Mouse (Mus musculus) left cerebral cortex, postnatal 10 days (tissue): ENCODE measurements around the gene Cpne5. TPM values are rescaled to one million over a fixed set of nuclear protein-coding genes. Genes with fewer than 3 reads are reported as not detected.

ENCODE experiments used
- DNase-seq, 2 experiments: peaks; one replicate each; pipeline ENCODE4 v3.0.0; 2021 to 2022; ENCODE audit warnings: low spot score in 2 of 2, mixed read lengths in 1 of 2; ENCODE audit errors: extremely low spot score in 1 of 2
- intact Hi-C: fragments of 180-260 bp; cut with DNase I; formaldehyde crosslinking; loops from one replicate; pipeline ENCODE4 v1.15.1; 2025
- total RNA-seq, 2 experiments: library from RNA; stranded (reverse); gene quantifications; 2 replicates each; pipeline ENCODE4 v1.2.3; 2021

Gene Cpne5
- total RNA-seq, 2 experiments from 2014 or later = 88.1 to 89.7 TPM

DNA sequence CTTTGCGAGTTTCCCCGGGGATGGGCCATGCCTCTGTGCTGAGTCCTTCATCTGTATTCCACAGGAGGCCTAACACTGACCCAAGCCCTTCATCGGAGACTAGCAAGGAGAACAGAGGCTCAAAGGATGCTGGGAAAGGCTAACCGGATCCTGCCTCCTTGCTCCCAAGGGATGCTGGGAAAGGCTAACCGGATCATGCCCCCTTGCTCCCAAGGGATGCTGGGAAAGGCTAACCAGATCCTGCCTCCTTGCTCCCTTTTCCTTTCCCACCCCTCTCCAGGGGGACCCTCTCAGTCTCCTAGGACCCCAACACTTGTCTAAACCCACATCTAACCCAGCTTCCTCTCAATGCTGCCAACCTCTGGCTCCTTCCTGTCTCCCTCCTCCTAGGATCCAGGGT is 78.6 kb downstream of the Cpne5 start:
- DNase-seq = no peak
- intact Hi-C loops = no loop called here

DNA sequence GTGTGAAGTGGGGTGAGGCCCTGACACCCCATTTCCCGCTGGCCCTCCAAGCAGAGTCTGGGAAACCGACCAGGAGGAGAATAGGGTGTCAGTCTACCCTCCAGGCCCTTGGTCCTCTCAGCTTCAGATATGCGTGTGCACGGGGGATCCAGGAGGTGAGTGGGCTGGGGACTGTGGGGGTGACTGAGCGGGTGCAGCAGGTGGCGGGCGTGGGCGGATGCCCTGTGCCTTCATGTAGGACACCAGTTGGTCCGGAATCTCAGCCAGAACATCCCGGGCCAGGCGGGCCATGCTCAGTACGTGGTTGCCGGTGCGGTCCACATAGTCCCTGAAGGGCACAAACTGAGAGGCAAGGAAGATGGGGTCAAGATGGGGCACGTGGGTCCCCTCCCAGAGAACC is 79.1 kb downstream of the Cpne5 start:
- no peak for DNase-seq
- intact Hi-C loops = no loop called here

DNA sequence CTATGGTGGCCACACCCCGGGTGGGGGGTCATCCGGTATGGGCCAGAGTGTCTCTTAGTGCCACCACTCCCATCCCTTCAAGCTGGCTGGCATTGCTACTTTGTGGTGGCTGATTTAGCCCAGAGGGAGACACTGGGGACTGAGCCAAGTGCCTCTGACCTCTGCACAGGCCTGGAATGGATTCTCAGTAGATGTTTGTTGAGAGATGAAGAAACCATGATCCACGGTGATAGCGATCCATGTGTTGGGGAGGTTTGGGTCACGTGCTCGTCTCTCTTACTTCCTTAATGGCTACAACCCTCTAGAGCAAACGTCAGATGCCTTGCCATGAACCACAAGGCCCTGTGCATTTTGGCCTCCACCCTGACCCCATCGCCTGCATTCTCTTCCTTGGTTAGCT is 81.1 kb downstream of the Cpne5 start:
- intact Hi-C loops = no loop called here
- no peak for DNase-seq

DNA sequence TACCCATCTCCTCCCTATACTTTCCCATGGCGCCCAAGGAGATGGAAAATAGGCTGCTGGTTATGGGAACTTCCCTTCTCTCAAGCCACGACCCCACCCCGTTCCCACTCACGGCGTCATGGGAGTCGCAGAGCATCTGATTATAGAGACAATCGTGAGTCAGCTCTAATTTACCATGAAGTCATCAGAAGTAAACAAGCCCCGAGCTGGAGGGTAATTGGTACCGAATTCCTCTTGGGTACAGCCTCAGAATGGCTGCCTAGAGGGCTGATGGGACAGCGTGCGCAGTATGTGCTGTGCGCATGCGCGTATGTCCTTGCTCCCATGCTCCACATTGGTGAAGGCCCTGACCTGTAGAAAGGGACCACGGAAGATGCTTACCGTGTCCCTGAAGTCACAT is 81.6 kb downstream of the Cpne5 start:
- no peak for DNase-seq
- intact Hi-C loops = no loop called here

DNA sequence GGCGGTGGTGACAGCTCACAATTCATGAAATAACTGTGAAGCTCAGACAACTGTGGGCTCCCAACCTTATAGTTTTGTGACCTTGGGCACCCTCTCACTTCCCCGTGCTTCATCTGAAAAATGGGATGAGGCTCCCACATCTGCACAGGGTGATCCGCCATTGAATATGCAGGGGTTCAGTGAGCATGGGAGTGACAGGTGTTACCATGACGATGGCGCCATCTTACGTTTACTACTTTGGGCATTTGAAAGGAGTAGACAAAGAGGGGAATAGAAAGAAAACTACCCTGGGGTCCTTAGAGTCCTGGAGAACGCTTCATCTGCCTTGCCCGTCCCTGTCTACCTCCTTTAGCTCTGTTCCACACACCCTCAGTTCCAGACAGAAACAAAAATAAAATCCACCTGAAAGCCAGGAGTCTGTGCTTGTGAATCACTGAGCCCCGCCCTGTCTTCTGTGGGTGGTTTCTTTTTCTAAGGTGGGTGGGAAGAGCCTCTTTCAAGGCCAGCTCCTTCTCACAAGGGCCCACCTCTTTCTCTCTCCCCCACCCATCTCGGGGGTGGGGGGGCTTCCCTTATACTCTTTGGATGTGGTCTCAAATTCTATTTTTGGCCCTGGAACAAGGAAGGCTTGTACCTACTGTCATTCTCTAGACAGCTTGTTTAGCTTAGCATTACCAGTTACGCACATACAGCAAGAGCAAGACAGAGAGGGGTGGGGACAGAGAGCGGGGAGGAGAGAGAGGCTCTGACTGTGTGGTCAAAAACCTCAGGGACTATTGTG is 82.4 kb downstream of the Cpne5 start:
- DNase-seq = no peak
- intact Hi-C loops = no loop called here

DNA sequence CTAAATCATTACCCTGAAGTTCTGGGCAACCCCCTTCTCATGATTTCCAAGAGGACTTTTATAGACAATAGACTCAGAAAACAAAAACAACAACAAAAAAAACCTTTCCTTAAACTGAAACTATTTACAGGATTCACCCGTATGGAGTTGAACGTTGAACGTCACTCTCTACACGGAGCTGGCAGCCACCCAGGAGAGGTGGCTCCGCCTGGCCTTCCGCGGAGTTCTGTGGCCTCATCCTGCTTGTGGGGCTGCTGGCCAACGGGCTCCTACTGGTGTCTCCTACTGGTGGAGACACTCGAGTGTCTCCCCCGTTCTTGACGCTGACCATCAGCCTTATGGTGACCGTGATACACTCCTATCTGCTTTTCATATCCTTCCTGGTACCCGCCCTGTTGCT is 83.7 kb downstream of the Cpne5 start:
- DNase-seq = no peak
- intact Hi-C loops = no loop called here

DNA sequence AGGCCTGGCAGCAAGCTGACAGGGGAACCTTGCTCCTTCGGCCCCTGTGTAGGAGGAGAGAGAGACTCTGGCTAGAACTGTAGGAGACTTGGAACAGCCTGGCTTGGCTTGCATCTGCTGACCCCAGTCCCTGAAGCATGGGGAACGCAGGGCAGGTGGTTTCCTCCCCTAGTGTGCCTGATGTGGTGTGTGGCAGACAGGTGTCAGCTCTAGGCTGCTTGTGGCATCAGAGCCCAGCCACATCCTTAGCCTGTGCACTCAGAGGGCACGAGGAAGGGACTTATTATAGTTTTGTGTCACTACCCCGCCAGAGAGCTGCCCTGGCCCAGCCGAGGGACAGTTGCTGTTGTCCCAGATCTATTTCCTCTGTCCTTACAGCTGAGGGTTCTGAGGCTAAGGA is 85.4 kb downstream of the Cpne5 start:
- intact Hi-C loops = no loop called here
- DNase-seq = no peak

DNA sequence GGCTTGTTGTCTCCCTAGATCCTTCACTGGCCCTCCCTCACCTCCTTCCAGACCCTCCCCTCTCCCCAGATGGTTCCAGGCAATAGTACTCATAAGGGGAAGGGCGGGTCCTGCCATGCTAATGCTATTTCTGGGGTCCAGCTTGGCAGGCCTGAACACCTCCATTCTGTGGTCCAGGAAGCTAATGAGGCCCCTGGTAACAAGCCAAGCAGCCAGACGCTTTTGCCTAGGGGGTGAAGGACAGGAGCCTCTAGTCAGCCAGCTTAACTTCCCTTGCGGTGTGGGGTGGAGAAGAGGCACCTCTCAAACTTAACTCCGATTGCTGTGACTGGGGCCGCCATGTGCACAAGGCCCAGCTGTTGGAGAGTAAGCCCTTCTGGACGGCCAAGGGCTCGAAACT is 88.2 kb downstream of the Cpne5 start:
- intact Hi-C loops = no loop called here
- no peak for DNase-seq

DNA sequence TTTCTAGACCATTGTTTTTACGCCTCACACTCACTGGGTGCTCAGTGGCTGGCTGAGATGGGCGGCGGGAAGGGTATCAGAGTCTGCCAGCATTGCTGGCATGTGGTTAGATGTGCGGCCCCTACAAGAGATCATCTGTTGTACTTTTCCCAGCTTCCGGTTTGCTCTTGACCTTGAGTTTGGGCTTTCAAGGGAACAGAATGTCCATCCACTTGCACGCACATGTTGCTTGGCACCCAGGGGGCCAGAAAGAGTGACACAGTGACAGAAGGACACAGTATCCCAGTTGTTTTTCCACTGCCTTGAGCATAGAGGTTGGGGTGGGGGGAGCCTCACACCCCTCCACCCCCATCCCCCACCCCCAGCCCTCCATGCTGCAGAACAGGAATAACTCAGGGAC is 90.2 kb downstream of the Cpne5 start:
- no peak for DNase-seq
- intact Hi-C loops = no loop called here

DNA sequence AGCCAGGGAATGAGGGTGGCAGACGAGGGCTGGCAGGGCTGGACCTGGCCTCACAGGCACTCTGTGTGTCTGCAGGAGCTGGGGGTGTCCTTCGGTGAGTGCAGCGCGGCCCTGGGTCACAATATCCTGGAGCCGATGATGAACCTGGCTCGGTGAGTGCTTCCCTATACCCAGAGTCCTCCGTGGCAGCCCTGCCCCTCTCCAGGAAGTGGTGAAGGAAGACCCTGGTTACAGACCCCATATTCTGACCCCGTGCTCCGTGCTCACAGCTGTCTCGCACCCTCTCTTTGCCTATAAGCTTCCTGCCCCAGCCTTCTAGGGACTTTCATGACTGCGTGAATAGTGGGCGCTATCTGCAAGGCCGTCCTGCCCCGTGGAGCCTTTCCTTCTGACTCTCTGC is 90.7 kb downstream of the Cpne5 start:
- no peak for DNase-seq
- intact Hi-C loops = no loop called here

DNA sequence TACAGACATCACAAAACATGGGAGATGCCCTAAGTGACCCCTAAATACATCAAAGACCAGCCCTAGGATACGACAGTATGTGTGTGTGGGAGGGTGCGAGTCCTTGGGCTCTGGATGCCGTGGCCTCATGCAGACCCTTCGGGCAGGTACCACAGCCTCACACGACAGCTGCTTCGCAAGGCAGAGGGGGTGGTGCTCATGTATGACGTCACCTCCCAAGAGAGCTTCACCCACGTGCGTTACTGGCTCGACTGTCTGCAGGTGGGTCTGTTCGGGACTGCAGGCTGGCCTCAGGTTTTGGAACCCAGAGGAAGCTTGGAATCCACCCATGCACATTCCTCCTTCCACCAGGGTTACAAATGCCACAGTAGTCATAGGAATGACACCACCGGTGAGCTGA is 92.9 kb downstream of the Cpne5 start:
- intact Hi-C loops = no loop called here
- no peak for DNase-seq

DNA sequence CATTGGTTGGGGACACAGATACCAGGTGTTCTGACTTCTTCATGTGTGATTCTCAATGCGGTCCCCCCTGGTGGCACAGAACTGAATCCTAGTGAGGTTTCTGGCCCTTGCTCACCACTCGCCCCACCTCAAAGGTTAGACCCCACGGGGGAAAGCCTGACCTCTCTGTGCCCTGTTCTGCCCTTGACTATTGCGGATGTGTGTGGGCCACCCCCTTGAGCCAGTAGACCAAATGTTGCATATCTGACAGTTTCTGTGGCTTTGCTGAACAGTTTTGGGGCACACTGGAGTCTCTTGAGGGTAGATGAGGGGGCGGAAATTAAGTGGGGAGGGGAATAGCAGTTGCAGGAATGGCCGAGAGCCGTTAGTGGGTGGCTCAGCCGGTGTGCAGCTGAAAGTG is 94.7 kb downstream of the Cpne5 start:
- no peak for DNase-seq
- intact Hi-C loops = no loop called here

DNA sequence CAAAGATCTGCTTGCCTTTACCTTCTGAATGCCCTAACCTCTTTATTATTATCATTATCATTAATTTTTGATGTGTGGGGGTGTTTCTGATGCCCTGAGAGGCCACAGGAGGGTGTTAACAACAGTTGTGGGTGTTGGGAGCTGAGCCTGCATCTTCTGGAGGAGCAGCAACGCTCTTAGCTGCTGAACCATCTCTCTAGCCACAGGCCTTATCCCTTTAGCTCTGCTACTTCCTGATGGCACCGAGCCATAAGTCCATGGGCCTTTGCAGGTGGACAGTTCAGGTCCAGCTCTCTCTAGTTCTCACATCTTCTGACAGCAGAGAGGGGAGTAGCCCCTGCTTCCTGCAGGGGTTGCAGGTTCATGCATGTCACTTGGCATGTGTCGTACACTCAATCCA is 96.4 kb downstream of the Cpne5 start:
- no peak for DNase-seq
- intact Hi-C loops = no loop called here

DNA sequence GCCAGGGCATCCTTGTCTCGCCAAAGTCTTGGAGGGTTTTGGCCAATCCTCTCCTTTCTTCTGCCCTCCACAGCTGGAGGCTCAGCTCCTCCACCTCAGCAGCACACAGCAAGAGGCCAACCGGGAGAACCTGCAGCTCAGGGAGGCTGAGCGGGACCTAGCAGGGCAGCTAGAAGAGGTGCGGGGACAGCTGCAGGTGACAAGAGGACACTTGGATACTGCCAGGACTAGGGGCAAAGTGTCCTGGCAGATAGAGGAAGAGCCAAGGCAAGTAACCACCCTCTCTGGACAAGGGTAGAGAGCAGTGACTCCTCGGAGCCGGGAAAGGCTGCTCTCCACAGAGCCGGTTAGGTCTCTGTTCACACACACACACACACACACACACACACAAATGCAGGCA is 100.1 kb downstream of the Cpne5 start:
- intact Hi-C loops = no loop called here
- no peak for DNase-seq

DNA sequence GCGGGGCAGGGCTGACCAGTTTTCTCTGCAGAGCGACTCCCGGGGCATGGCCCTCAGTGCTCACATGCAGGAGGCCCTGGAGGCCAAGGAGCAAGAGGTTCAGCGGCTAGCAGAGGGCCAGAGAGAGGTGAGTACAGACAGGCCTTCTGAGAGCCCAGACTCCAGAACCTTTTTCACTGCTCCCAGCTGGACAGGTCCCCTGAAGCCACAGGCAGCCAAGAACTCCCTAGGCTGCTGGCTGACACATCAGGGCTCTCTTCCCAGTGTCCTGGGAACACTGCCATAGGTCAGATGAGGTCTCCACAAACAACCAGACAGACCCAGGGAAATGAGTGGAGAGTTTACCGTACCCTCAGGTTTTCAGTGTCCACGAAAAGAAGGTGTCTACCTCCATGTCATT is 101.7 kb downstream of the Cpne5 start:
- intact Hi-C loops = no loop called here
- DNase-seq = no peak

DNA sequence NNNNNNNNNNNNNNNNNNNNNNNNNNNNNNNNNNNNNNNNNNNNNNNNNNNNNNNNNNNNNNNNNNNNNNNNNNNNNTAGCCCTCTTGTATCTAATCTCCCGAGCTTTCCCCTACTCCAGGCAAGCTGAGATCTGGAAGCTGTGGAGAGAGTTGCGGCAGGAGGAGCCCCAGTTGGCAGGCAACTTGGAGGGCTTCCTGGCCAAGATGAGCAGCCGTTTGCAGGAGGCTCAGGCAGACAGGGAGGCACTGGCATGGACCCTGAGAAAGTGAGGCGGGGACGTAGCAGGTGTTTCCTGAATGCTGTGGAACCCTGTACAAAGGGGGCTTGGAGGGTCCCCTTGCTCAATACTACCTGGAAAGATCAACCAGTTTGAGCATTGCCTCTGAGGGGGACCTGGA is 102.9 kb downstream of the Cpne5 start:
- intact Hi-C loops = no loop called here
- DNase-seq = no peak

DNA sequence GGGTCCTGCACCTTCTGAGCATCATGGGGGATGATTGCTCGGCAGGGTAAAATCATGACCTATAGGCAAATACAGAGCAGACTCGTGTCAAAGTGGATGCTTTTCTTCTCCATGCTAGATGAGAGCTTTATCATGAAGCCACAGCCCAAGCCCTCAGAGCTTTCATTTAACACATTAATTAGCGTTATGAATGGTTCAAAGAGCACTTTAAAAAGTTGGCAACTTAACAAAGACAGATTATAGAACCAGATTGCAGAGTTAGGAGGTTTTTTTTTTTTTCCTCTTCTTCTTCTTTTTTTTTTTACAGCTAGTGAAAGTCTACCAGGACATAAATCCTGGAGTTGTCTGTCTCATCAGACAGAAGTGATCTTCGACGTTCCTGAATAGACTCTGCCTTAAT is 108.6 kb downstream of the Cpne5 start:
- no peak for DNase-seq
- intact Hi-C loops = no loop called here

DNA sequence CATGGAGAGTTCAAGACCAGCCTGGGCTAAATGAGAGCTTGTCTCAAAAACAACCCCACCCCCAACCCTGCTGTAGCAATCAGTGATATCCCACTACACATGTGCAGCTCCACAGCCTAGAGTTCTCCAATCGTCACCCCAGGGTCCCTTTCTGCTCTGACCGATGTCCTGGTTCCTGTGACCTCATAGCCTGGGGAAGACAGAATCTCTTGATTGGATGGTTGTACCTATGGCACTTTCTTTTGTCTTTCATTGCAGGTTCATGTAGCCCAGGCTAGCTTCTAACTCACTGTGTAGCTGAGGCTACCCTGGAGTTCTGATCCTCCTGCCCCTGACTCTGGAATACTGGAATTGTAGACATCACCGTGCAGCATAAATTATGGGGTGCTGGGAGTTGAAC is 111.4 kb downstream of the Cpne5 start:
- no peak for DNase-seq
- intact Hi-C loops = no loop called here

DNA sequence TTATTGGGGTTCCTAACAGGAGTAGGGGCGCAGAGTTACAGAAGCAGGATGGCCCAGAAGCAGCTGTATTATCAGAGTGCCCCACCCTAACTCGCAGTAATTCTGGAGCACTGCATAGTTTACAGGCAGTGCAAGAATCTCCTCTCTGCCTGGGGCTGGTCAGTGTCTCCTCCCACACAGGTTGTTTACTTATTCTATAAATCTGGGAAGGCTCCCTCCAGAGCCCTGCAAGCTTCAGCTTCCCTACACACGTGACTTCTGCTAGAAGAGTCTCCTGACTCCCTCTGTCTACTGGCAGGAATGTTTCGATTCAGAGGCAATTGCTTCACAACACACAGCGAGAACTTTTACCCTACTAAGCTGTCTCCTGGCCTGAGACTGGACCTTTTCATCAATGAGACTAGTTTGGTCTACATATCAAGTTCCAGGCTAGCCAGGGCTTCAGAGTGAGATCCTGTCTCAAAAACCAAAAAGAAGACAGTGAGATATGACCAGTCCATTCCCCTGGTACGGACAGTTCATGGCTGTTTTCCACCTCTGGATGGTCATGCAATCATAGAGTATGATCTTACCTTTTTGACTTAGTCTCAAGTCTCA is 114.3 kb downstream of the Cpne5 start:
- intact Hi-C loops = no loop called here
- DNase-seq = no peak

DNA sequence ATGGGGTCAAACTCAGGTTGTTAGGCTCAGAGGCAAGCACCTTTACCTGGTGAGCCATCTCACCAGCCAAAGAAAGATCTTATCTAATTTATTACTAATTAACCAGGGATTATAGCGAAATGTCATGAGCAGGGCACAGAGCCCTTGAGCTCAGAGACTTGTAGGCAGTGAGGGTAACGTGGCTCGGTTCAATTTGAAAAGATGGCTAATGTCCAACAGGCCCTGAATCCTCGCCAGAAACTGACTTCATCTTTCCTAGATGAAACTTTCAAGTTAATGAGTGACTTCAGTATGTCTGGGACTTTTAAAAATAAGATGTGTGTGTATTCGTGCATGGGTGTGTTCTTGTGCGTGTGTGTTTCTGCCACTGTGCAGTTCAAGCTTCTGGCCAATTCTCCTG is 115.2 kb downstream of the Cpne5 start:
- no peak for DNase-seq
- intact Hi-C loops = no loop called here

DNA sequence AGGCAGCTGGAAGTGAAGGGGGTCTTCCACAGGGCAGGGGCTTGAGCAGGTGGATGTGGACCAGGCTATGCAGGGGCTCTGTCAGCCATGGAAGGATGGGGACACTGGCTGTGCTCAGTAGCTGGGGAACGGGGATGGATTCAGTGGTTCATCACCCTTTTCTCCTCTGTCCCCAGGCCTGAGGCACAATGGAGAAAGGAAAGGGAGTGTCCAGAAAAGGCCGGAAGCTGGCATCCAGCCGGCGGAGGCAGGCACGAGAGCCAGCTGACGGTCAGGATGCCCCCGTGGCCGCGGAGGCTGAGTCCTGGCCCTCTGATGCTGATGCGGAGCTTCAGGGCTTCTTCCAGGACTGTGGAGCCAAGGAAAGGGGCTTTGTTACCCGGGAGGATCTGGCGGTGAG is 117.3 kb downstream of the Cpne5 start:
- no peak for DNase-seq
- intact Hi-C loops = no loop called here
